Mouse (Mus musculus) left cerebral cortex, adult 2 months (tissue): Measurements from ENCODE around the gene Gm13101. TPM values are rescaled to one million over a fixed set of nuclear protein-coding genes. Genes with fewer than 3 reads are reported as not detected.
"Not testable (repeated sequence)": the region's sequence is repeated elsewhere in the genome, so short reads cannot be mapped to it uniquely, and the experiment has no call there.

Source experiments
- DNase-seq, 2 experiments: peaks; one replicate each; pipeline ENCODE4 v3.0.0; 2021 to 2022; ENCODE audit warnings: low spot score in 2 of 2, mixed read lengths in 1 of 2; ENCODE audit errors: extremely low spot score in 1 of 2
- H3K27ac ChIP-seq: fragments of 200-600 bp; 2 replicates; pipeline ENCODE4 v1.8.1; 2022
- H3K4me3 ChIP-seq: fragments of 200-600 bp; 2 replicates; pipeline ENCODE4 v1.8.1; 2022
- intact Hi-C: fragments of 180-260 bp; cut with DNase I; formaldehyde crosslinking; loops from one replicate; pipeline ENCODE4 v1.15.1; 2025
- long read RNA-seq, 2 experiments: library from polyadenylated mRNA; stranded (forward); transcript quantifications; one replicate each; pipeline ENCODE4 v2.0.0; 2021; ENCODE audit warnings: borderline mapping rate in 2 of 2
- total RNA-seq, 2 experiments: library from RNA; stranded (reverse); gene quantifications; 2 replicates each; pipeline ENCODE4 v1.2.3; 2021

The Gm13101 gene
- not detected for total RNA-seq
- long read RNA-seq, experiment 1 = 0 reads
- long read RNA-seq, experiment 2 = 0 reads

GRCm38 (mm10) chr4:143966850-143967249 lies at the start of gene Gm13101:
Gene Gm13101, minus strand, starts transcription at chr4:143966950.
- DNase-seq, H3K27ac ChIP-seq, intact Hi-C loops, H3K4me3 ChIP-seq: not testable (repeated sequence)

DNA sequence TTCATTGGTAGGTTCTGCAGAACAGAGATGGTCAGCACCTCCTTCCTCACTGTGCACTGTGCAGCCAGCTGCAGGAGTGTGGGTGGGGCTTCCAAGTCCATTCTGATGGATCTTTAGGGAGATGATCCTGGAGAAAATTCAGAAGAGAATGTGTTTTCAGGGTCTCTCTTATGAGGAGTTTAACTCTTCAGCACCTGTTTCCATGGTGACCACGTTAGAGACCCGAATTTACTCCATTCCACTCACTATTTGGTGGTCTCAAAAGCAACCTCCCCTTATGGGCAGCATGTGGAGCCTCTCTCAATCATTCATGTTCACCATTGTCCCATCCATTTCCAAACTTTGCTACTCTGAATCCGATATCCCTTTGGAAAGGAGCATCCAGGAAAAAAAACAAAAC lies 27.5 kb upstream of the Gm13101 start, which contains the start of gene Pramef17:
TSS of gene Pramef17 (minus strand) at position 101 of the 400 bp plus-strand sequence.
- intact Hi-C loops = not testable (repeated sequence)

GRCm38 (mm10) chr4:143988126-143988525 lies 21.4 kb upstream of the Gm13101 start:
- H3K27ac ChIP-seq, intact Hi-C loops, H3K4me3 ChIP-seq: not testable (repeated sequence)
- DNase-seq = peak; percentile 62 to 73

More for the DNA sequence above, 27.5 kb upstream of the Gm13101 start, which contains the start of gene Pramef17:
- not testable (repeated sequence) for H3K27ac ChIP-seq, DNase-seq, H3K4me3 ChIP-seq

GRCm38 (mm10) chr4:143987475-143987941 lies 20.8 kb upstream of the Gm13101 start:
- H3K4me3 ChIP-seq, intact Hi-C loops, H3K27ac ChIP-seq: not testable (repeated sequence)
- DNase-seq = peak; percentile 39 to 40

GRCm38 (mm10) chr4:143985733-143986132 lies 19.0 kb upstream of the Gm13101 start:
- DNase-seq = peak; percentile 37 to 45
- H3K27ac ChIP-seq, H3K4me3 ChIP-seq, intact Hi-C loops: not testable (repeated sequence)

- intact Hi-C loops, H3K4me3 ChIP-seq, H3K27ac ChIP-seq: not testable (repeated sequence)
- DNase-seq = peak; percentile 11 to 13
These were observed 18.4 kb upstream of the Gm13101 start for GRCm38 (mm10) chr4:143985165-143985564.

DNA sequence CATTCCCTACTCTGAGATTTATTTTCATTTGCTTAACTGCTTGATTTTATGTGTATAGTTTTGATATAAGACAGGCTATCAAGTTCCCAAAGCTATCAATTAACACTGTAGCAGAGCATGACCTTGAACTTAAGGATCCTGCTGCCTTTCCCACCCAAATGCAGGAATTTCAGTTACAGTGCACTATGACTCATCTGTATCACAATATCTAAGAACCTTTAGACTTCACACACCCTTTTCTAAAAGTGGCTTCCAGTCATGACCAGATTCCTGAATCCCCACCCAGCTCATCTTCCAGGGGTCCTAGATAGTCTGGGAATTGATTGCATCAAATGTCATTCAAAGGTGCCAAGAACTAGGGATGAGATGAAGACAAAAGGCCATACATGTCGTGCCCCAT lies 16.7 kb upstream of the Gm13101 start:
- intact Hi-C loops, H3K27ac ChIP-seq, H3K4me3 ChIP-seq, DNase-seq: not testable (repeated sequence)

GRCm38 (mm10) chr4:143950916-143951315 lies 15.8 kb downstream of the Gm13101 start, which contains the start of gene Pramef25:
Gene Pramef25, minus strand, starts transcription at chr4:143951016.
- DNase-seq, H3K27ac ChIP-seq, intact Hi-C loops, H3K4me3 ChIP-seq: not testable (repeated sequence)

Other genes starting within 250 kb of the Gm13101 start
- not detected for gene Gm13078, start 247.5 kb downstream of the Gm13101 start, total RNA-seq
- gene Gm13023, start 177.6 kb downstream of the Gm13101 start, total RNA-seq = not detected
- gene Gm13084, start 150.9 kb downstream of the Gm13101 start, total RNA-seq = not detected
- gene Gm13103, start 120.5 kb downstream of the Gm13101 start, total RNA-seq = not detected
- gene Pramef6, start 66.6 kb downstream of the Gm13101 start, total RNA-seq = not detected
- gene Pramef25, start 15.9 kb downstream of the Gm13101 start, total RNA-seq = not detected
- not detected for gene Pramef17, start 27.4 kb upstream of the Gm13101 start, total RNA-seq
- not detected for gene Pramel4, start 92.2 kb upstream of the Gm13101 start, total RNA-seq
- not detected for gene Gm13102, start 139.5 kb upstream of the Gm13101 start, total RNA-seq
- gene Oog3, start 195.7 kb upstream of the Gm13101 start, total RNA-seq = not detected
- gene Oog2, start 223.8 kb upstream of the Gm13101 start, total RNA-seq = not detected
- not detected for gene C87977, start 246.4 kb upstream of the Gm13101 start, total RNA-seq